In the genomic region with DNA sequence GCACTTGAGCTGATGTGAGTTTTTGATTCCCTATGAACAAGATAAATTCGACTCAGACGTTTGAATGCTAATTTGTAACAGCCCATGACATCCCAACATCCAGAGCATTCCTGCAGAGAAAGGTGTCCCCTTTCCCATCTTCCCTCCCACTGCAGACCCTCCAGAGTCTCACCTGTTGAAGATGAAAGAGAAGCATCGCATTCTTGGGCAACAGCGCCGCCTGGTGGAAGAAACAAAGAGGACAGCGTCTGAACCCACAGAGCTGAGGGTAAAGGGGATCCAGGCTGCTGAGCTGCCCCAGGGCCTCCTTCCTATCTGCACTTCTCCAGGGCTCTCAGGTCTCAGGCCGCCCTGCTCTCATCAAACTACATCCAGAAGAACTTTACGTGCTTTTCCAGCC, we compare ENCODE assay signal across 8 mouse cellular contexts. TPM values are rescaled to one million over a fixed set of nuclear protein-coding genes. Genes with fewer than 3 reads are reported as not detected.
A peak's percentile ranks its signal among the peaks of the same experiment; 100 is the strongest.
DNase-seq lines count a peak whose midpoint lies in the region; ATAC-seq lines count a peak whose summit lies in the region.
"Not testable (repeated sequence)": the region's sequence is repeated elsewhere in the genome, so short reads cannot be mapped to it uniquely, and the experiment has no call there.

No protein-coding gene starts in this region.

- not testable (repeated sequence) for H3K27ac ChIP-seq in intestine, embryonic 15.5 days; limb, embryonic 12.5 days
- H3K27ac ChIP-seq in macrophage, result peak overlapping the region; percentile 89; the same call in 1 of the 2 replicates

- H3K36me3 ChIP-seq in intestine, embryonic 15.5 days; limb, embryonic 12.5 days; macrophage (ENCODE audit: inconsistent target): not testable (repeated sequence)

- peaks cover 12% of the 10 kb centered on the region; the same call in 1 of the 2 replicates for H3K79me2 ChIP-seq in macrophage (ENCODE audit: inconsistent target)

- not testable (repeated sequence) for ATAC-seq in intestine, embryonic 15.5 days; limb, embryonic 12.5 days (ENCODE audit: insufficient number of reproducible peaks, insufficient read depth, low FRiP score, low TSS enrichment, low read depth)

- peak overlapping the region; percentile 80 for H3K4me2 ChIP-seq in intestine, embryonic 15.5 days (replicated peaks)
- H3K4me2 ChIP-seq in limb, embryonic 12.5 days, result peak overlapping the region; percentile 53

- peaks cover 17% of the 10 kb centered on the region for H3K27me3 ChIP-seq in intestine, embryonic 15.5 days (replicated peaks)
- H3K27me3 ChIP-seq in limb, embryonic 12.5 days, result peaks cover 44% of the 10 kb centered on the region

- 12% methylated on average over 8 of the region's 8 CpGs for WGBS in intestine, embryonic 15.5 days
- 11% methylated on average over 8 of the region's 8 CpGs for WGBS in limb, embryonic 12.5 days
- WGBS in macrophage (ENCODE audit: missing documents), result 12% methylated on average over 8 of the region's 8 CpGs

- not testable (repeated sequence) for H3K9me3 ChIP-seq in intestine, embryonic 15.5 days; limb, embryonic 12.5 days

- not testable (repeated sequence) for H3K4me3 ChIP-seq in intestine, embryonic 15.5 days (replicated peaks)
- H3K4me3 ChIP-seq in limb, embryonic 12.5 days (replicated peaks), result peak overlapping the region; percentile 44
- H3K4me3 ChIP-seq in macrophage (ENCODE audit: inconsistent target), result peak overlapping the region; percentile 54; the same call in 1 of the 2 replicates

- DNase-seq in adrenal gland, adult (ENCODE audit: inconsistent age in 2 of 2, low spot score in 1 of 2), result peak; percentile 51 to 86
- DNase-seq in embryo, embryonic 10 days (ENCODE audit: low spot score), result peak; percentile 60
- DNase-seq in heart, adult 11 months, result peak; percentile 94
- DNase-seq in right cerebral cortex, postnatal 4 days, result peak; percentile 71
- peak; percentile 67 for DNase-seq in urinary bladder, postnatal 14 days (ENCODE audit: low spot score)

- H3K9ac ChIP-seq in intestine, embryonic 15.5 days; limb, embryonic 12.5 days (replicated peaks): not testable (repeated sequence)

- not testable (repeated sequence) for H3K4me1 ChIP-seq in intestine, embryonic 15.5 days (replicated peaks)
- H3K4me1 ChIP-seq in limb, embryonic 12.5 days (replicated peaks), result peaks cover 17% of the 10 kb centered on the region

RNA-seq across cellular contexts. Expression of gene H2-K1, which starts 18.0 kb away (rescaled TPM):
- polyA plus RNA-seq in intestine, embryonic 15.5 days (2015; fragmentation: Nextera tagmentation; extraction: Ambion mirVana), result 190 and 264 TPM in 2 replicates
- polyA plus RNA-seq in limb, embryonic 12.5 days (2016; fragmentation: Nextera tagmentation; extraction: Ambion mirVana), result 4.5 and 5.0 TPM in 2 replicates
- total RNA-seq in macrophage (2018; cell fraction: chromatin; rRNA removed), result 1,000 to 10,000 TPM; 1,025 to 7,144 (median 3,429) TPM
- total RNA-seq in macrophage (2018; cell fraction: cytosol; rRNA removed), result 1,000 to 10,000 TPM; 2,589 to 9,128 (median 5,108) TPM
- total RNA-seq in macrophage (2018; cell fraction: nucleus; rRNA removed), result over 10,000 TPM in 13 of 26 experiments, 1,000 to 10,000 TPM in 13; 3,160 to 14,900 (median 9,531) TPM
- polyA plus RNA-seq in macrophage (2018), result 2,418 to 4,239 TPM (median 2,994 TPM) in 3 replicates

RNA-seq across cellular contexts. Expression of gene Rps18, which starts 26.3 kb away (rescaled TPM):
- 1,812 and 1,948 TPM in 2 replicates for polyA plus RNA-seq in intestine, embryonic 15.5 days (2015; fragmentation: Nextera tagmentation; extraction: Ambion mirVana)
- 1,388 and 1,510 TPM in 2 replicates for polyA plus RNA-seq in limb, embryonic 12.5 days (2016; fragmentation: Nextera tagmentation; extraction: Ambion mirVana)
- 100 to 1,000 TPM in 21 of 26 experiments, 10 to 100 TPM in 5; 55.8 to 382 (median 130) TPM for total RNA-seq in macrophage (2018; cell fraction: chromatin; rRNA removed)
- 1,000 to 10,000 TPM in 10 of 26 experiments, 100 to 1,000 TPM in 16; 572 to 1,270 (median 800) TPM for total RNA-seq in macrophage (2018; cell fraction: cytosol; rRNA removed)
- total RNA-seq in macrophage (2018; cell fraction: nucleus; rRNA removed), result 100 to 1,000 TPM in 25 of 26 experiments, 10 to 100 TPM in 1; 92.7 to 360 (median 186) TPM
- polyA plus RNA-seq in macrophage (2018), result 829 to 1,952 TPM (median 1,389 TPM) in 3 replicates

RNA-seq across cellular contexts. Expression of gene Vps52, which starts 26.5 kb away (rescaled TPM):
- 44.0 and 47.4 TPM in 2 replicates for polyA plus RNA-seq in intestine, embryonic 15.5 days (2015; fragmentation: Nextera tagmentation; extraction: Ambion mirVana)
- polyA plus RNA-seq in limb, embryonic 12.5 days (2016; fragmentation: Nextera tagmentation; extraction: Ambion mirVana), result 53.3 and 55.0 TPM in 2 replicates
- 100 to 1,000 TPM in 10 of 26 experiments, 10 to 100 TPM in 16; 37.3 to 286 (median 91.8) TPM for total RNA-seq in macrophage (2018; cell fraction: chromatin; rRNA removed)
- total RNA-seq in macrophage (2018; cell fraction: cytosol; rRNA removed), result 10 to 100 TPM; 27.0 to 41.6 (median 34.7) TPM
- total RNA-seq in macrophage (2018; cell fraction: nucleus; rRNA removed), result 10 to 100 TPM; 25.0 to 76.2 (median 51.1) TPM
- 30.3 to 39.3 TPM (median 30.5 TPM) in 3 replicates for polyA plus RNA-seq in macrophage (2018)

RNA-seq across cellular contexts. Expression of gene B3galt4, which starts 30.8 kb away (rescaled TPM):
- polyA plus RNA-seq in intestine, embryonic 15.5 days (2015; fragmentation: Nextera tagmentation; extraction: Ambion mirVana), result 9.8 TPM in 2 replicates
- polyA plus RNA-seq in limb, embryonic 12.5 days (2016; fragmentation: Nextera tagmentation; extraction: Ambion mirVana), result 5.0 and 6.8 TPM in 2 replicates
- total RNA-seq in macrophage (2018; cell fraction: chromatin; rRNA removed), result 1 to 10 TPM in 17 of 26 experiments, under 1 TPM in 5, not detected in 4; 0.53 to 5.8 (median 1.8) TPM
- 10 to 100 TPM in 12 of 26 experiments, 1 to 10 TPM in 14; 2.6 to 14.7 (median 8.8) TPM for total RNA-seq in macrophage (2018; cell fraction: cytosol; rRNA removed)
- total RNA-seq in macrophage (2018; cell fraction: nucleus; rRNA removed), result 10 to 100 TPM in 4 of 26 experiments, 1 to 10 TPM in 22; 2.0 to 13.7 (median 5.3) TPM
- polyA plus RNA-seq in macrophage (2018), result 4.0 to 11.7 TPM (median 6.8 TPM) in 3 replicates

RNA-seq across cellular contexts. Expression of gene Wdr46, which starts 41.7 kb away (rescaled TPM):
- polyA plus RNA-seq in intestine, embryonic 15.5 days (2015; fragmentation: Nextera tagmentation; extraction: Ambion mirVana), result 37.1 and 38.5 TPM in 2 replicates
- polyA plus RNA-seq in limb, embryonic 12.5 days (2016; fragmentation: Nextera tagmentation; extraction: Ambion mirVana), result 45.5 and 45.8 TPM in 2 replicates
- total RNA-seq in macrophage (2018; cell fraction: chromatin; rRNA removed), result 10 to 100 TPM in 15 of 26 experiments, 1 to 10 TPM in 11; 2.7 to 39.0 (median 15.4) TPM
- total RNA-seq in macrophage (2018; cell fraction: cytosol; rRNA removed), result 10 to 100 TPM in 21 of 26 experiments, 1 to 10 TPM in 5; 7.8 to 14.9 (median 12.4) TPM
- total RNA-seq in macrophage (2018; cell fraction: nucleus; rRNA removed), result 10 to 100 TPM in 12 of 26 experiments, 1 to 10 TPM in 14; 4.6 to 28.7 (median 9.5) TPM
- polyA plus RNA-seq in macrophage (2018), result 10.9 to 27.3 TPM (median 11.8 TPM) in 3 replicates

Comparison
In these comparisons a context has a peak if more than half of its experiments do, and no peak if none do; other contexts are left out.
1. RNA of gene H2-K1, which starts 18.0 kb away (polyA plus RNA-seq): 2,418 to 4,239 TPM in macrophage and 190 to 264 TPM in intestine, embryonic 15.5 days; 4.5 to 5.0 TPM in limb, embryonic 12.5 days; every median in the first group is over 10 times any median in the second.
2. Peak in every context shown above with its lines, with median percentiles within 50 percentile points of each other: DNase-seq.